Mouse (Mus musculus): ENCODE data around the gene Zc3h6. TPM values are rescaled to one million over a fixed set of nuclear protein-coding genes. Genes with fewer than 3 reads are reported as not detected.
"Not testable (repeated sequence)": the region's sequence is repeated elsewhere in the genome, so short reads cannot be mapped to it uniquely, and the experiment has no call there.

Gene Zc3h6
- 1 to 10 TPM; 6.3 to 8.3 TPM for polyA plus RNA-seq (2017; shearing (Covaris generic))

GRCm38 (mm10) chr2:128966641-128967580 lies at the start of gene Zc3h6:
TSS of gene Zc3h6 (plus strand) at chr2:128967402.
- peak; percentile 98 for ATAC-seq

GRCm38 (mm10) chr2:128924799-128925198 lies 42.4 kb upstream of the Zc3h6 start:
- ATAC-seq: no peak

GRCm38 (mm10) chr2:128928446-128928845 lies 38.8 kb upstream of the Zc3h6 start:
- no peak for ATAC-seq

GRCm38 (mm10) chr2:128930704-128931103 lies 36.5 kb upstream of the Zc3h6 start:
- ATAC-seq: no peak

- ATAC-seq: no peak
Measured at GRCm38 (mm10) chr2:128936256-128936655, 30.9 kb upstream of the Zc3h6 start.

- ATAC-seq: peak; percentile 92
Measured at GRCm38 (mm10) chr2:128943538-128944528, 23.4 kb upstream of the Zc3h6 start, which contains the start of gene Zc3h8. TSS of gene Zc3h8 (minus strand) at chr2:128944077.

GRCm38 (mm10) chr2:128947962-128948588 lies 19.1 kb upstream of the Zc3h6 start:
- peak; percentile 32 for ATAC-seq

- no peak for ATAC-seq
Measured at GRCm38 (mm10) chr2:128954186-128954585, 13.0 kb upstream of the Zc3h6 start.

- no peak for ATAC-seq
Measured at GRCm38 (mm10) chr2:128965505-128966105, 1.6 kb upstream of the Zc3h6 start.

- no peak for ATAC-seq
Measured at GRCm38 (mm10) chr2:128966236-128966635, 966 bp upstream of the Zc3h6 start.

GRCm38 (mm10) chr2:128967661-128968441 lies 649 bp downstream of the Zc3h6 start, which contains the start of gene Gm10762:
TSS of gene Gm10762 (minus strand) at chr2:128967725.
- ATAC-seq: peak; percentile 16

- ATAC-seq: no peak
Measured at GRCm38 (mm10) chr2:128968475-128969083, 1.4 kb downstream of the Zc3h6 start.

GRCm38 (mm10) chr2:128972301-128972700 lies 5.1 kb downstream of the Zc3h6 start:
- ATAC-seq: no peak

- ATAC-seq: no peak
Measured at GRCm38 (mm10) chr2:128975572-128975971, 8.4 kb downstream of the Zc3h6 start.

GRCm38 (mm10) chr2:128984746-128985145 lies 17.5 kb downstream of the Zc3h6 start:
- ATAC-seq: no peak

GRCm38 (mm10) chr2:129004872-129005271 lies 37.7 kb downstream of the Zc3h6 start:
- ATAC-seq: no peak

- no peak for ATAC-seq
Measured at GRCm38 (mm10) chr2:129006194-129006749, 39.1 kb downstream of the Zc3h6 start.

GRCm38 (mm10) chr2:129008867-129009266 lies 41.7 kb downstream of the Zc3h6 start:
- not testable (repeated sequence) for ATAC-seq

GRCm38 (mm10) chr2:129020106-129020505 lies 52.9 kb downstream of the Zc3h6 start:
- ATAC-seq: no peak

GRCm38 (mm10) chr2:129024820-129025219 lies 57.6 kb downstream of the Zc3h6 start:
- no peak for ATAC-seq
